Mouse (Mus musculus) heart, adult 2 months (tissue): ENCODE measurements around the gene Fbxl14. TPM values are rescaled to one million over a fixed set of nuclear protein-coding genes. Genes with fewer than 3 reads are reported as not detected.
"Not testable (repeated sequence)": the region's sequence is repeated elsewhere in the genome, so short reads cannot be mapped to it uniquely, and the experiment has no call there.

Experiments
- DNase-seq, 2 experiments: peaks; one replicate each; pipeline ENCODE4 v3.0.0; 2021
- H3K27ac ChIP-seq: fragments of 200-600 bp; 2 replicates; pipeline ENCODE4 v1.8.1; 2022
- H3K27me3 ChIP-seq: fragments of 200-500 bp; 2 replicates; pipeline ENCODE4 v1.6.1; 2012; ENCODE audit warnings: mild to moderate bottlenecking, low read length, inconsistent platforms, mixed read lengths; ENCODE audit not compliant: control insufficient read depth, insufficient read depth
- H3K36me3 ChIP-seq: fragments of 200-500 bp; 2 replicates; pipeline ENCODE4 v1.6.1; 2012; ENCODE audit warnings: low read length, inconsistent platforms; ENCODE audit not compliant: control insufficient read depth, insufficient read depth
- H3K4me1 ChIP-seq: fragments of 200-500 bp; 2 replicates; pipeline ENCODE4 v1.6.1; 2011; ENCODE audit warnings: low read length; ENCODE audit not compliant: control insufficient read depth, insufficient read depth
- H3K4me3 ChIP-seq: fragments of 200-600 bp; 2 replicates; pipeline ENCODE4 v1.8.1; 2022
- H3K79me2 ChIP-seq: fragments of 200-500 bp; replicated peaks from 2 replicates; pipeline ENCODE4 v1.6.1; 2012; ENCODE audit warnings: mild to moderate bottlenecking, inconsistent platforms, low read length, moderate library complexity, mixed read lengths; ENCODE audit not compliant: control insufficient read depth, insufficient read depth
- H3K9ac ChIP-seq: fragments of 200-500 bp; 2 replicates; pipeline ENCODE4 v1.6.1; 2012; ENCODE audit warnings: low read depth, mild to moderate bottlenecking, control low read depth, inconsistent platforms, low read length, mixed read lengths
- CTCF ChIP-seq: fragments of 200-600 bp; IDR thresholded peaks from 2 replicates; pipeline ENCODE4 v1.8.1; 2022; ENCODE audit warnings: antibody characterized with exemption, mild to moderate bottlenecking, moderate library complexity
- EP300 ChIP-seq: fragments of 200-500 bp; IDR thresholded peaks from 2 replicates; pipeline ENCODE4 v1.6.1; 2011; ENCODE audit warnings: low read depth, low read length, control low read depth; ENCODE audit not compliant: insufficient read depth
- POLR2A ChIP-seq: fragments of 200-500 bp; IDR thresholded peaks from 2 replicates; pipeline ENCODE4 v1.6.1; 2011; ENCODE audit warnings: mild to moderate bottlenecking, low read depth, low read length, control low read depth; ENCODE audit not compliant: insufficient read depth
- WGBS: fragments of 180-500 bp; shearing (Covaris S2); methylation state at CpG from one replicate; pipeline ENCODE4 v1.1.7; 2018; 5-methylcytosine and 5-hydroxymethylcytosine counted together
- intact Hi-C: fragments of 180-260 bp; cut with DNase I; formaldehyde crosslinking; loops from one replicate; pipeline ENCODE4 v1.15.1; 2025
- polyA plus RNA-seq: library from polyadenylated mRNA; depleted of rRNA; stranded (reverse); fragments of >200 nt; gene quantifications from 2 replicates; pipeline ENCODE4 v1.2.3, GENCODE M21; 2012
- total RNA-seq, 2 experiments: library from RNA; stranded (reverse); gene quantifications; 2 replicates each; pipeline ENCODE4 v1.2.3; 2021

Fbxl14 gene
- total and polyA plus RNA-seq, 3 experiments: 16.0 to 19.7 (median 16.6) TPM

DNA sequence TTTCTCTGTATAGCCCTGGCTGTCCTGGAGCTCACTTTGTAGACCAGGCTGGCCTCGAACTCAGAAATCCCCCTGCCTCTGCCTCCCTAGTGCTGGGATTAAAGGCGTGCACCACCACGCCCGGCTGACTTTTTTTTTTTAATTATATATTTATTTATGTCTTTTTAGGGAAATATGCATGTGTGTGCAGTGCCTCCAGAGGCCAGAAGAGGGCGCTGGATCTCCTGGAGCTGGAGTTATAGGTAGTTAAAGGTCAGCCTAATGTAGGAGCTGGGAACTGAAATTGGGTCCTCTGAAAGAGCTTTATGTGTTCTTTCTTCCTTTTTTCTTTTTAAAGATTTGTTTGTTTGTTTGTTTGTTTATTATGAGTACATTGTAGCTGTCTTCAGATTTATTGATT lies 36.7 kb upstream of the Fbxl14 start:
- intact Hi-C loops, H3K4me3 ChIP-seq: not testable (repeated sequence)

DNA sequence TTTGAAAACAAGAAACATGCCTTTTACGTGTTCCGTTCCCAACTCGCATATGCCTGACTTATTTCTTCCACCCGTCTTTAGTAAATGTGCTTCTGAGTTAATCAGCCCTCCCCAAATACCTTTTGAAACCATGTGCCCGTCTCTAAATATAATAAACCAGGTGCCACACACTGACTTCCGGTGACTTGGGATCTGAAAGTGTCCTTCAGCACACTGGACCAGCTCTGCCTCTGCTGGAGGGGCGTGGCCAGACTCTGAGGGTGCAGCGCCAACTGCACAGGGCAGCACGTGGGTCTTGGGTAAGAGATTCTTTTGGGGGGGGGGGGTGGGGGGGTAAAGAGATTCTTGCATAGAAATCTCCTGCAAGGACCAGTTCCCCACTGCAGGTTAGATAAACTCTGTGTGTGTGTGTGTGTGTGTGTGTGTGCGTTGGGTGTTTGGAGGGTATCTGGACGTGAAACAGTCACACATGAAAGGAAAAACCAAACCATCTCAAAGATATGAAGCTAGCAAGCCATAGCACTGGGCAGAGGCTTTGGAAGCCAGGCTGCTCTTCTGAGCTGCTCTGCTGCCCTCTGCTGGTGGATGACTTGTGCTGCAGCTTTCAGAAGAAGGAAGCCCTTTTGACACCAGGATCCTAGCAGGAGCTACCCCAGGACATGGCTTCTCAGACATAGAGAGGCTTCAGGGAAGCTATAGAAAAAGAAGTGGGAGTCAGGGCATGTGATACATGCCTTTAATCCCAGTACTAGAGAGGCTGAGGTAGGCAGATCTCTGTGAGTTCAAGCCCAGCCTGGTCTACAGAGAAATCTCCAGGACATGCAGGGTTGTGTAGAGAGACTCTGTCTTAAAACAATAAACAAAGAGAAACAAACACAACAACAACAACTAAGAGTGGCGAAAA lies 35.5 kb upstream of the Fbxl14 start:
- Histone ChIP-seq H3K27ac (peak overlapping the region; percentile 11; the same call in 1 of the 2 replicates), H3K27me3 (no peaks in the 10 kb centered on the region), H3K36me3 (no peaks in the 10 kb centered on the region), H3K9ac (no peak overlapping the region), H3K79me2 (no peaks in the 10 kb centered on the region), H3K4me1 (peaks cover 2% of the 10 kb centered on the region; the same call in 1 of the 2 replicates), H3K4me3 (no peak overlapping the region)
- 26% methylated on average over 12 of the region's 12 CpGs for WGBS
- no peak for TF ChIP-seq POLR2A
- TF ChIP-seq EP300: peak; percentile 87
- peak; percentile 94 for TF ChIP-seq CTCF
- intact Hi-C loops: loop anchor here (1.0 kb wide), 1 partner anchor 224 kb away; no protein-coding TSS in a partner anchor
- peak; percentile 79 to 81 for DNase-seq

More for the DNA sequence above, 36.7 kb upstream of the Fbxl14 start:
- not testable (repeated sequence) for H3K27ac ChIP-seq, H3K9ac ChIP-seq, H3K36me3 ChIP-seq, DNase-seq, H3K4me1 ChIP-seq, H3K79me2 ChIP-seq, H3K27me3 ChIP-seq
- 82% methylated on average over 5 of the region's 5 CpGs for WGBS
- TF ChIP-seq CTCF: peak; percentile 55

GRCm38 (mm10) chr6:119445671-119446607 lies 33.5 kb upstream of the Fbxl14 start:
- no peaks in the 10 kb centered on the region for H3K27me3 ChIP-seq
- H3K36me3 ChIP-seq: no peaks in the 10 kb centered on the region
- peaks cover 2% of the 10 kb centered on the region; the same call in 1 of the 2 replicates for H3K4me1 ChIP-seq
- peak; percentile 39 to 68 for DNase-seq
- H3K4me3 ChIP-seq: no peak overlapping the region
- H3K27ac ChIP-seq: no peak overlapping the region
- H3K9ac ChIP-seq: no peak overlapping the region
- intact Hi-C loops: no loop called here
- 33% methylated on average over 11 of the region's 11 CpGs for WGBS
- TF ChIP-seq POLR2A (no peak), CTCF (no peak), EP300 (no peak)
- H3K79me2 ChIP-seq: no peaks in the 10 kb centered on the region

- Histone ChIP-seq H3K36me3 (no peaks in the 10 kb centered on the region), H3K9ac (peak overlapping the region; percentile 37), H3K27me3 (no peaks in the 10 kb centered on the region), H3K4me1 (peaks cover 2% of the 10 kb centered on the region; the same call in 1 of the 2 replicates), H3K27ac (no peak overlapping the region), H3K4me3 (peak overlapping the region; percentile 39), H3K79me2 (no peaks in the 10 kb centered on the region)
- TF ChIP-seq EP300 (no peak), CTCF (no peak), POLR2A (no peak)
- WGBS: 28% methylated on average over 18 of the region's 18 CpGs
- DNase-seq: peak in 1 of 2 experiments; percentile 40
- intact Hi-C loops: no loop called here
Measured at GRCm38 (mm10) chr6:119448321-119449059, 31.0 kb upstream of the Fbxl14 start.

- WGBS: 7% methylated on average over 23 of the region's 23 CpGs
- peak overlapping the region; percentile 37; the same call in 1 of the 2 replicates for H3K9ac ChIP-seq
- H3K27me3 ChIP-seq: no peaks in the 10 kb centered on the region
- intact Hi-C loops: no loop called here
- H3K79me2 ChIP-seq: no peaks in the 10 kb centered on the region
- no peak overlapping the region for H3K27ac ChIP-seq
- peak; percentile 62 to 63 for DNase-seq
- TF ChIP-seq POLR2A (no peak), CTCF (peak; percentile 66)
- H3K4me3 ChIP-seq: peak overlapping the region; percentile 39; the same call in 1 of the 2 replicates
- H3K4me1 ChIP-seq: peaks cover 2% of the 10 kb centered on the region; the same call in 1 of the 2 replicates
- H3K36me3 ChIP-seq: no peaks in the 10 kb centered on the region
Measured at GRCm38 (mm10) chr6:119449060-119449499, 30.4 kb upstream of the Fbxl14 start.
